Mouse (Mus musculus): Measurements from ENCODE around the gene Gm10645.

DNA sequence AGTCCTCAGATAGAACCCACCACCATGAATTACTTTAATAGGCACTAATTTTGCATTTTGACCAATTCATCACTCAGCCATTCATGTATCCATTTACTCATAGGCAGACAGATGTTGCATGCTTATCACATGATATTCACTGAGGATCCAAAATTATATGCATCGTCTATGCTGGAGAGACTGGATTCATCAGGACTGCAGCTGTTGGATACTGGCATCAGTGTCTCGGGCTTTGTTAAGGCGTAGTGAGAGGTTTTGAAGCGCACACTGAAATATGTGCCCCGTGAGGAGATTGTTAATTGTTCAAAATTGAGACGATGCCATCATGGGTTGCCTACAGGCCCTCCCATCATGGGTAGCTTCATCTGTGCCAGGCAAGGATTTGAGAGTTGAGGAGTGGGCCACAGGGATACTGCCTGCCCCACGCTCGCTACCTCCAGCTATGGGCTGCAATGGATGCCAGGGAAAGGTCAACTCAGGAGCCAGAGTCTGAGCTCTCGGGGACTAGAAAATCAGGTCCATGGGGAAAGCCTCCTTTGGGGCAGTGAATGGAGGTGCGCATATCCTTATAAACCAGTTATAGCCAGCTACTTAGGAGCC lies 21.5 kb upstream of the Gm10645 start:
- TF ChIP-seq CTCF (IDR thresholded peaks at IDR 0.05; ENCODE audit: insufficient read depth, low read length) (no peak), POLR2A (IDR thresholded peaks at IDR 0.05; ENCODE audit: borderline replicate concordance, extremely low read depth, low read depth, low read length) (no peak)
